Mouse (Mus musculus) frontal cortex, postnatal 36 days (tissue): Measurements from ENCODE around the gene Abca7.

ENCODE experiments used
- DNase-seq, 2 experiments: peaks; one replicate each; pipeline ENCODE4 v3.0.0; 2022; ENCODE audit warnings: low spot score in 2 of 2

Gene Abca7

GRCm38 (mm10) chr10:79974087-79974486 lies 22.2 kb upstream of the Abca7 start:
- no peak for DNase-seq

- DNase-seq: no peak
Measured at GRCm38 (mm10) chr10:79974668-79975067, 21.6 kb upstream of the Abca7 start.

- no peak for DNase-seq
Measured at GRCm38 (mm10) chr10:79976071-79976721, 20.1 kb upstream of the Abca7 start.

GRCm38 (mm10) chr10:79976722-79977107 lies 19.6 kb upstream of the Abca7 start:
- no peak for DNase-seq

- no peak for DNase-seq
Measured at GRCm38 (mm10) chr10:79977324-79977723, 19.0 kb upstream of the Abca7 start.

- DNase-seq: no peak
Measured at GRCm38 (mm10) chr10:79978061-79978460, 18.2 kb upstream of the Abca7 start.

- no peak for DNase-seq
Measured at GRCm38 (mm10) chr10:79979401-79980155, 16.7 kb upstream of the Abca7 start.

GRCm38 (mm10) chr10:79983205-79983604 lies 13.1 kb upstream of the Abca7 start:
- no peak for DNase-seq

GRCm38 (mm10) chr10:79983670-79984069 lies 12.6 kb upstream of the Abca7 start:
- DNase-seq: peak; percentile 49 to 55

- peak; percentile 86 to 88 for DNase-seq
Measured at GRCm38 (mm10) chr10:79984195-79984816, 12.0 kb upstream of the Abca7 start, which contains the start of gene Tmem259. Gene Tmem259, minus strand, starts transcription at chr10:79984330.

GRCm38 (mm10) chr10:79984871-79985270 lies 11.4 kb upstream of the Abca7 start:
- peak; percentile 95 to 98 for DNase-seq

GRCm38 (mm10) chr10:79985334-79986231 lies 10.7 kb upstream of the Abca7 start:
- peak; percentile 72 to 78 for DNase-seq

- no peak for DNase-seq
Measured at GRCm38 (mm10) chr10:79986232-79986878, 9.9 kb upstream of the Abca7 start.

GRCm38 (mm10) chr10:79986963-79987362 lies 9.3 kb upstream of the Abca7 start:
- DNase-seq: peak; percentile 75 to 83

GRCm38 (mm10) chr10:79987771-79988505 lies 8.4 kb upstream of the Abca7 start:
- no peak for DNase-seq

GRCm38 (mm10) chr10:79988506-79989271 lies 7.6 kb upstream of the Abca7 start, which contains the start of gene Cnn2:
Gene Cnn2, plus strand, starts transcription at chr10:79988584.
- no peak for DNase-seq

- no peak for DNase-seq
Measured at GRCm38 (mm10) chr10:79989272-79989786, 7.0 kb upstream of the Abca7 start.

GRCm38 (mm10) chr10:79989870-79990269 lies 6.4 kb upstream of the Abca7 start:
- no peak for DNase-seq

GRCm38 (mm10) chr10:79991099-79991498 lies 5.2 kb upstream of the Abca7 start:
- no peak for DNase-seq
